Mouse (Mus musculus) small intestine, adult 2 months (tissue): ENCODE results near the gene Ppp1r14d. TPM values are rescaled to one million over a fixed set of nuclear protein-coding genes. Genes with fewer than 3 reads are reported as not detected.

ENCODE experiments used
- H3K27ac ChIP-seq: fragments of 200-500 bp; 2 replicates; pipeline ENCODE4 v1.5.1; 2012; ENCODE audit warnings: low read depth, low read length, control low read depth, inconsistent platforms; ENCODE audit not compliant: insufficient read depth
- H3K27me3 ChIP-seq: fragments of 200-500 bp; 2 replicates; pipeline ENCODE4 v1.6.1; 2012; ENCODE audit warnings: mild to moderate bottlenecking, moderate library complexity, low read length, inconsistent platforms; ENCODE audit not compliant: control insufficient read depth, insufficient read depth
- H3K36me3 ChIP-seq: fragments of 200-500 bp; 2 replicates; pipeline ENCODE4 v1.6.1; 2012; ENCODE audit warnings: mild to moderate bottlenecking, low read length, control low read depth, inconsistent platforms; ENCODE audit not compliant: control insufficient read depth, insufficient read depth
- H3K4me1 ChIP-seq: fragments of 200-500 bp; 2 replicates; pipeline ENCODE4 v1.6.1; 2012; ENCODE audit warnings: low read length, inconsistent platforms, mixed read lengths; ENCODE audit not compliant: control insufficient read depth, insufficient read depth, insufficient read length
- H3K4me3 ChIP-seq: fragments of 200-500 bp; 2 replicates; pipeline ENCODE4 v1.5.1; 2012; ENCODE audit warnings: low read depth, mild to moderate bottlenecking, control low read depth, inconsistent platforms, low read length, moderate library complexity
- CTCF ChIP-seq: fragments of 200-500 bp; IDR thresholded peaks from 2 replicates; pipeline ENCODE4 v1.5.1; 2012; ENCODE audit warnings: low read depth, mild to moderate bottlenecking, control low read depth, inconsistent platforms, low read length, moderate library complexity, mixed read lengths; ENCODE audit not compliant: insufficient replicate concordance, insufficient read length; ENCODE audit errors: extremely low read depth
- POLR2A ChIP-seq: fragments of 200-500 bp; IDR thresholded peaks from 2 replicates; pipeline ENCODE4 v1.6.1; 2012; ENCODE audit warnings: low read depth, mild to moderate bottlenecking, control low read depth, inconsistent platforms, low read length, moderate library complexity
- WGBS: fragments of 180-500 bp; shearing (Covaris S2); methylation state at CpG from one replicate; pipeline ENCODE4 v1.1.7; 2018; 5-methylcytosine and 5-hydroxymethylcytosine counted together
- polyA plus RNA-seq: library from polyadenylated mRNA; depleted of rRNA; stranded (reverse); fragments of >200 nt; gene quantifications from 2 replicates; pipeline ENCODE4 v1.2.3, GENCODE M21; 2012; rRNA removed

Gene Ppp1r14d
- polyA plus RNA-seq, 1 experiment, result 296 TPM

DNA sequence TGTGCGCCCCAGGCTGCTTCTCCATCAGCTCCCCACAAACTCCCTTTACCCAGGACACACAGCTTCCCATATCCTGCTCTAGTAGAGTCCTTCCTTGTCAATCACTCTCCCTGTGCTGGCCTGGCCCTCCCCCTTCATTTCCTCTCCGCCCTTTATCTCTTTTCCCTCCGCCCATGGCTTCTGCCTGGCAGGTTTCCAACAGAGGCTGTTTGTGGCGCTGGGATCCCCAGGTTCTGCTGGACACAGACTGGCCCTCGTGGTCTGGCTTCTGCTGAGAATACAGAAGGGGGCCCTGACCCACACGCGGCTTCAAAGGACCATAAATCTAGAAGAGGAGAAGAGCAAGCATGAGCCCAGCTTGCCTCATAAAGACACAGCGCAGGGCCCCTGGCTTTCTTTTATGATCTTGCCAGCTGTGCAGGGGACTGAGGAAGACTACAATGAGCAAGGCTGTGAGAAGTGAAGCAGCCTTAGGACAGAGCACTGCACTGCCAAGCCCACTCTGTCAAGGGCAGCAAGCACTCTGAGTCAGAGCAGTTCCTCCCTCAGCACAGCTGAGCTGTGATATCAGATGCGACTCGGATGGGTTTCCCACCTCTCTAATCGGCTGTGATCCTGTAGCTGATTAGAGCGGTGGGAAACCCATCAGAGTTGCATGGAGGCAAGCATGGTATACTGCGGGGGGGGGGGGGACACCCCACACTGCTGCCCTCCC lies 56.7 kb downstream of the Ppp1r14d start:
- Histone ChIP-seq H3K4me3 (no peak overlapping the region), H3K4me1 (peaks cover 36% of the 10 kb centered on the region), H3K36me3 (no peaks in the 10 kb centered on the region; the same call in 1 of the 2 replicates), H3K27ac (no peak overlapping the region), H3K27me3 (no peaks in the 10 kb centered on the region)
- 20% methylated on average over 13 of the region's 13 CpGs for WGBS
- TF ChIP-seq CTCF (no peak), POLR2A (no peak)

DNA sequence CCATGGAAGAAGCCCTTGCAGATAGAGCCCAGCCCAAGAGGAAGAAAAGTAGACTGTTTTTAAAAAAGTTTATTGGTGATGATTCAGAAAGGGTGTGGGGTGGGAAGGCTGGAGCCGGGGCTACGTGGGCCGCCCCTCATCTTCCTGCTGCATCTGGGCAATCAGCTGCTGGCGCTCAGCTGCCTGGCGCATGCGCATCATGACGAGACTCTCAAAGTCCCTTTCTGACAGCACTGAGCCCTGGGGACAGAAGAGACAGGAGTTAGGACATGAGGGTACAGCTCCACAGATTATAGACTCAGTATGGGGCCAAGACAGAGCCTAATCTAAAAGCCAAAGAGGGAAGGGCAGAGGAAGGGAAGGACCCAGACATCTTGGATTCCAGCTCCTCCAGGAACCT lies 57.3 kb downstream of the Ppp1r14d start:
- H3K27ac ChIP-seq, result no peak overlapping the region

GRCm38 (mm10) chr2:119171574-119171973 lies 58.1 kb downstream of the Ppp1r14d start:
- WGBS, result 84% methylated on average over 8 of the region's 8 CpGs
- H3K36me3 ChIP-seq, result no peaks in the 10 kb centered on the region; the same call in 1 of the 2 replicates

More for the DNA sequence above, 57.3 kb downstream of the Ppp1r14d start:
- Histone ChIP-seq H3K4me1 (peaks cover 40% of the 10 kb centered on the region), H3K36me3 (no peaks in the 10 kb centered on the region; the same call in 1 of the 2 replicates), H3K4me3 (no peak overlapping the region), H3K27me3 (no peaks in the 10 kb centered on the region)
- no peak for TF ChIP-seq CTCF
- TF ChIP-seq POLR2A, result no peak
- WGBS, result 83% methylated on average over 7 of the region's 7 CpGs

DNA sequence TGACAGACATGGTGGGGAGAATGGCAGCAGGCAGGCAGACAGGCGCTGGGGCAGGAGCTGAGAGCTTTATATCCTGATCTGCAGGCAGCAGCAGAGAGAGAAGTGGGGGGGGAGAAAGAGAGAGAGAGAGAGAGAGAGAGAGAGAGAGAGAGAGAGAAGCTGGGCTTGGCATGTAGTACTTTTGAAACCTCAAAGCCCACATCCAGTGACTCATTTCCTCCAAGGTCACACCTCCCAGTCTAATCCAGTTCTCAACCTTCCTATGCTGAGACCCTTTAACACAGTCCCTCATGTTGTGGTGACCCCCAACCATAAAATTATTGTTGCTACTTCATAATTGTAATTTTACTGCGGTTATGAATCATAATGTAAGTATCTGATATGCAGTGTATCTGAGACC lies 59.4 kb downstream of the Ppp1r14d start:
- no peak overlapping the region for H3K27ac ChIP-seq
- TF ChIP-seq POLR2A, result no peak
- no peak for TF ChIP-seq CTCF
- H3K27me3 ChIP-seq, result no peaks in the 10 kb centered on the region
- no peak overlapping the region for H3K4me3 ChIP-seq
- peaks cover 39% of the 10 kb centered on the region for H3K4me1 ChIP-seq
- 91% methylated on average over 2 of the region's 2 CpGs for WGBS
- H3K36me3 ChIP-seq, result no peaks in the 10 kb centered on the region; the same call in 1 of the 2 replicates

More at GRCm38 (mm10) chr2:119171574-119171973, 58.1 kb downstream of the Ppp1r14d start:
- no peak for TF ChIP-seq CTCF
- no peak for TF ChIP-seq POLR2A
- no peak overlapping the region for H3K4me3 ChIP-seq
- H3K27me3 ChIP-seq, result no peaks in the 10 kb centered on the region
- peaks cover 46% of the 10 kb centered on the region for H3K4me1 ChIP-seq
- no peak overlapping the region for H3K27ac ChIP-seq

Other genes with a start within 250 kb of the Ppp1r14d start
- gene Ccdc32, start 200.5 kb downstream of the Ppp1r14d start, polyA plus RNA-seq, result 3.9 and 10.0 TPM in 2 replicates
- gene Rpusd2, start 195.1 kb downstream of the Ppp1r14d start, polyA plus RNA-seq, result 1.1 and 1.9 TPM in 2 replicates
- gene Knl1, start 182.8 kb downstream of the Ppp1r14d start, polyA plus RNA-seq, result 0.11 and 0.15 TPM in 2 replicates
- gene Rad51, start 117.1 kb downstream of the Ppp1r14d start, polyA plus RNA-seq, result 4.6 and 8.7 TPM in 2 replicates
- gene Rmdn3, start 72.9 kb downstream of the Ppp1r14d start, polyA plus RNA-seq, result 26.2 and 57.3 TPM in 2 replicates
- gene Gchfr, start 62.1 kb downstream of the Ppp1r14d start, polyA plus RNA-seq, result 35.0 and 107 TPM in 2 replicates
- gene Gm14137, start 55.4 kb downstream of the Ppp1r14d start, polyA plus RNA-seq, result 0.03 and 0.04 TPM in 2 replicates
- 20.2 and 46.7 TPM in 2 replicates for gene Zfyve19, start 21.3 kb downstream of the Ppp1r14d start, polyA plus RNA-seq
- gene Dnajc17, start 21.1 kb downstream of the Ppp1r14d start, polyA plus RNA-seq, result 1.5 and 2.9 TPM in 2 replicates
- gene Spint1, start 7.5 kb upstream of the Ppp1r14d start, polyA plus RNA-seq, result 139 and 367 TPM in 2 replicates
- gene Rhov, start 41.4 kb upstream of the Ppp1r14d start, polyA plus RNA-seq, result 2.1 and 3.0 TPM in 2 replicates
- gene Vps18, start 58.8 kb upstream of the Ppp1r14d start, polyA plus RNA-seq, result 11.3 and 22.9 TPM in 2 replicates
- 9.8 and 22.1 TPM in 2 replicates for gene Dll4, start 95.9 kb upstream of the Ppp1r14d start, polyA plus RNA-seq
- 5.8 and 6.9 TPM in 2 replicates for gene Chac1, start 121.3 kb upstream of the Ppp1r14d start, polyA plus RNA-seq
- 2.1 and 4.6 TPM in 2 replicates for gene Ino80, start 247.8 kb upstream of the Ppp1r14d start, polyA plus RNA-seq